Mouse (Mus musculus) cerebellum, adult 11-12 months (tissue): ENCODE measurements around the gene Gm16434.
A peak's percentile ranks its signal among the peaks of the same experiment; 100 is the strongest.
"Not testable (repeated sequence)": the region's sequence is repeated elsewhere in the genome, so short reads cannot be mapped to it uniquely, and the experiment has no call there.

ENCODE experiments used
- DNase-seq: peaks from one replicate; pipeline ENCODE4 v3.0.0; 2022

Gm16434 gene

DNA sequence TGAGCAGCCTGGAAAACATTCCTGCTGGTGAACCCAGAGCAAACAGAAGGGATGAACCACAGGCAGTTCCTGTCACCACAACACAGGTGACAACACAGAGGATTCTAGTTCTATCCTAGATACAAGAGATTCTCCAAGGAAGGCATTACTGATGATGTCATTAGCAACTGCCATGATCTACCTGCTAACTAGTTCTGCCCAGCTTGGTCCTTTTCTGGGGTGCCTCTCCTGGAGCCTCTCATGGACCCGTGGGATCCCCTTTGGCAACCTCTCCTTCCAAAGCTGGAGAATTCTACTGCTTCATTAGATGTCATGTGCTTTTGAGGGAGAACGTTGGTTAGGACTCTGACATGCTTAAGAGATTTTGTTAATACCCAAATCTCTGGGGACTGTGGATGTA, at the start of gene Gm16434:
Gm16434 (minus strand) TSS at position 101 of the 400 bp plus-strand sequence.
- DNase-seq: not testable (repeated sequence)

DNA sequence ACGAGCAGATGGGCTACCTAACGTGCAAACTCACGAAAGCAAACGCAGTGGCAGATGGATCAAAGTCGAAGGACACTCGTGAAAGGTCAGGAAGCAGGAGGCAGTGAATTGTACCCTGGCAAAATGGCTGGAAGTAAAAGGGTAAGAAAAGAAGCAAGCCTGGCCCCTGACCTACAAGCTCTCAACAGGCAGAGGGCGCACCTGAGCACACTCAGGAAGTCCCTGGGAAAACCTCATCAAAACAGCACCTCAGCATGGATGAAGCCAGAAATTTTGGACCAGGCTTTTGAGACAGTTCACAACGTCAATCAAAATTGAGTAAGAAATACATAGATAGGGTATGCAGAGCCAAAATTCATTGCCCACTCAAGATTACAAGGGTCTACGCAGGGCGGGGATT, 49.2 kb upstream of the Gm16434 start:
- DNase-seq: peak; percentile 1

DNA sequence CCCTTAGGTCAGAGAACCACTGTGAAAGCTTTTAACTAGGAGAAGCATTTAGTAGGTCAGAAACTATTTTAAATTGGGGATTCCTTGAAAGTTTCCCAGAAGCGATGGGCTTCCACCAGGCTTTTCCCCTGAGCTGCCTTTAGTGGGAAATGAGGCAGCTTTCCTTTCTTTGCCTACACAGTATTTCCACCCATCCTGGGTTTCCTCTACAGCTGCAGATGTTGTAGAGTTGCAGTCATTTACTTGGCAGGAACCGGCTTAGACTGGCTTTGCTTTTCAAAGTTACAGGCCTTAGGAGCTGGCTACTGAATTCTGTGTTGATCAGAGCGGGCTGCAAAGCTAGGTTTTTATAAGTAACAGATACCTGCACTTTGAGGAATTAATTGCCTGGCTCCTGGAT, 5.7 kb upstream of the Gm16434 start:
- DNase-seq: not testable (repeated sequence)

DNA sequence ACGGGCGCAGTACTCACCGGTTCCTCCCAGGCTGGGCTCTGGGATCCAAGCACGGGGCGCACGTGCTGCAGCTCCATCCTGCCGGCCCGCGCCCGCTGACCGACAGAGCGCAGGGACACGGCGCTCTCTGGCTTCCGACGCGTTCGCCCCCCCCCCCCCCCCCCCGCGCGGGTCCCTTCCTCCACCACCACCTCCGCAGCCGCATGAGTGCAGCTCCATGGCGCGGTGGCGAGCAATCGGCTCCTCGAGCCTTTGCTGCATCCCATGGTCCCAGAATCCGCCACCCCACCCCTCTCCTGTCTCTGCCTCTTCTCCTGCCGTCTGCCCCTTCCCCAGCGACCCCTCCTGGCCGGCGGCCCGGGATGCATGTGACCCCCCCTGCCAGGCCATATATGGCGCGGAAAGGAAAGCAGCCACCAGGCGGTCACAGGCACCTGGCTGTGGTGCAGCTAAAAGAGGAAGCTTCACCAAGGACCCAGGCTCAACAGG, 19.8 kb downstream of the Gm16434 start, which contains the start of gene Gm3512:
Gm3512 (minus strand) TSS at position 51 of the 489 bp plus-strand sequence.
- DNase-seq: peak; percentile 0
